Mouse (Mus musculus) telencephalon, adult 2 months (tissue): ENCODE data around the gene Cep89.
A peak's percentile ranks its signal among the peaks of the same experiment; 100 is the strongest.

ENCODE experiments used
- DNase-seq: peaks from one replicate; pipeline ENCODE4 v3.0.0-alpha.2; 2011; ENCODE audit warnings: low read depth, low spot score

Cep89 gene

GRCm38 (mm10) chr7:35382706-35383353 lies 14.0 kb upstream of the Cep89 start:
- no peak for DNase-seq

GRCm38 (mm10) chr7:35386525-35386952 lies 10.3 kb upstream of the Cep89 start:
- DNase-seq, result no peak

- DNase-seq, result no peak
These were observed 8.1 kb upstream of the Cep89 start for GRCm38 (mm10) chr7:35388694-35389093.

- peak; percentile 6 for DNase-seq
These were observed 3.9 kb upstream of the Cep89 start for GRCm38 (mm10) chr7:35392935-35393334.

GRCm38 (mm10) chr7:35395734-35396456 lies 940 bp upstream of the Cep89 start:
- DNase-seq, result peak; percentile 4

GRCm38 (mm10) chr7:35401169-35401568 lies 4.3 kb downstream of the Cep89 start:
- no peak for DNase-seq

GRCm38 (mm10) chr7:35415226-35415625 lies 18.4 kb downstream of the Cep89 start:
- no peak for DNase-seq

- no peak for DNase-seq
These were observed 19.2 kb downstream of the Cep89 start for GRCm38 (mm10) chr7:35415801-35416653.

GRCm38 (mm10) chr7:35416654-35416948 lies 19.8 kb downstream of the Cep89 start:
- DNase-seq, result no peak

- no peak for DNase-seq
These were observed 26.2 kb downstream of the Cep89 start for GRCm38 (mm10) chr7:35423071-35423470.

GRCm38 (mm10) chr7:35428146-35428545 lies 31.3 kb downstream of the Cep89 start:
- no peak for DNase-seq

GRCm38 (mm10) chr7:35435266-35435665 lies 38.4 kb downstream of the Cep89 start:
- DNase-seq, result no peak

- DNase-seq, result no peak
These were observed 50.7 kb downstream of the Cep89 start for GRCm38 (mm10) chr7:35447501-35447900.

GRCm38 (mm10) chr7:35447996-35448846 lies 51.4 kb downstream of the Cep89 start, which contains the start of gene Slc7a9:
Slc7a9 (plus strand) TSS chr7:35448796.
- DNase-seq, result no peak

- no peak for DNase-seq
These were observed 52.0 kb downstream of the Cep89 start for GRCm38 (mm10) chr7:35448867-35449266.

- no peak for DNase-seq
These were observed 59.4 kb downstream of the Cep89 start for GRCm38 (mm10) chr7:35456091-35456814.

GRCm38 (mm10) chr7:35460971-35461370 lies 64.1 kb downstream of the Cep89 start:
- no peak for DNase-seq

- DNase-seq, result peak; percentile 22
These were observed 68.2 kb downstream of the Cep89 start for GRCm38 (mm10) chr7:35465027-35465426.

GRCm38 (mm10) chr7:35467856-35468255 lies 71.0 kb downstream of the Cep89 start:
- DNase-seq, result no peak

GRCm38 (mm10) chr7:35470794-35471193 lies 74.0 kb downstream of the Cep89 start:
- no peak for DNase-seq

- DNase-seq, result no peak
These were observed 79.6 kb downstream of the Cep89 start for GRCm38 (mm10) chr7:35476457-35476856.
